Comparison of ENCODE assay signal across 18 mouse cellular contexts in the genomic region with DNA sequence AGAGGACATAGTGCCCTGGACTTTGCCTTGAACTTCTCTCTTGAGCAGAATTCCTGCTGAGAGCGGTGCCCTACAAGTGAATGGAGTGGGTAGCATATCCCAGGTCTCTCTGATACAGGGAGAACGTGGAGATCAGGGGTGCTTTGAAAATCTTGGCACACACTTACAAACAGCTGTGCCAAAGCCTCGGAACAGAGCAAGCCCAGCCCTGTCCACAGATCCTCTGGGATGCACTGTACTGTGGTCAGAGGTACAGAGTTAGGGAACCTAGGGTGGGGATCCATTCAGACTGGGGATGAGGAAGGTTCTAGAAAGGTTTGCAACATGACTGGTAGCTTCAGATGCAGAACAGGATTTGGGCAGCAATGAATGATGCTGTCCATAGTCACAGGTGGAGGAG. TPM values are rescaled to one million over a fixed set of nuclear protein-coding genes. Genes with fewer than 3 reads are reported as not detected.
"Had no signal": no experiment of that assay in that cellular context is flagged by ENCODE, and none has a peak within 500 bp of the region (broad histone marks: within the 10 kb centered on the region; RNA-seq: fewer than 3 reads in every experiment).

No protein-coding gene starts in this region.

- DNase-seq: kidney, postnatal 25 days; layer of hippocampus, adult 9-11 months; layer of hippocampus, postnatal 36 days; liver, embryonic 13.5 days; lung, adult 18-20 months; right cerebral cortex, adult 18-20 months; right cerebral cortex, postnatal 25 days; thymus, adult 2 months; thymus, postnatal 25 days had no signal

- H3K9ac ChIP-seq: limb, embryonic 15.5 days; liver, embryonic 13.5 days; midbrain, embryonic 13.5 days; neural tube, embryonic 15.5 days had no signal

- H3K4me3 ChIP-seq: limb, embryonic 15.5 days; liver, embryonic 13.5 days; midbrain, embryonic 13.5 days; neural tube, embryonic 15.5 days had no signal

- H3K9me3 ChIP-seq: limb, embryonic 15.5 days; liver, embryonic 13.5 days; midbrain, embryonic 13.5 days; neural tube, embryonic 15.5 days had no signal

- ATAC-seq: midbrain, embryonic 13.5 days had no signal

- H3K27ac ChIP-seq: limb, embryonic 15.5 days; liver, embryonic 13.5 days; midbrain, embryonic 13.5 days; neural tube, embryonic 15.5 days had no signal

- H3K4me2 ChIP-seq: limb, embryonic 15.5 days; liver, embryonic 13.5 days; midbrain, embryonic 13.5 days; neural tube, embryonic 15.5 days had no signal

- H3K27me3 ChIP-seq: limb, embryonic 15.5 days; liver, embryonic 13.5 days; midbrain, embryonic 13.5 days; neural tube, embryonic 15.5 days had no signal

RNA-seq across cellular contexts. Expression of gene Styxl1, which starts 58.1 kb away (rescaled TPM):
- total RNA-seq: layer of hippocampus, adult 18-20 months; layer of hippocampus, postnatal 36 days; left cerebral cortex, postnatal 25 days; megakaryocyte-erythroid progenitor cell, adult 5-6 weeks; midbrain, postnatal 0 days had no signal
- polyA plus RNA-seq: limb, embryonic 11.5 days; liver, embryonic 13.5 days; neural tube, embryonic 11.5 days had no signal
